Comparison of ENCODE assay signal across 22 mouse cellular contexts in the genomic region with DNA sequence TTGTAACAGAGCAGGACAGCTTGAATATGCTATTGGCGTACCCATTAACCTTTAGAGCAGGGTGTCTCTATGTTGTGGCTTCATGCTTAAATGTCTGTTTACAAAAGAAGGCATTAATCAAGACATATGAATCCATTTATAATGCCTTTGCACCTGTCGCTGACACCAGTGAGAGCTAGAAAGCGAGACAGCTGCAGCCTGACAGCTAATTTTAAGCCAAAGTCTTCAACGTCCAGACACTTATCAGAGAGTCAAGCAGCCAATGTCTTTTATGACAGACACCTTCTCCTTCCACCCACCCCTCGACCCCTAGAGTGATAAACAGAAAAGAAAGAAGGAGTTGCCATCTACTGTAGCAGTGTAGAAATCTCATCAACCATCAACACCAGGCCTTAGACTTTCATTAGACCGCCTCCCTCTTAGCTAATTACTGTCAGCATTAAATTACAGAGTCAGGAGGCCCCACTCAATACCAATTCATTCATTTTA.
DNase-seq lines count a peak whose midpoint lies in the region; ATAC-seq lines count a peak whose summit lies in the region.
"Had no signal": no experiment of that assay in that cellular context is flagged by ENCODE, and none has a peak within 500 bp of the region (broad histone marks: within the 10 kb centered on the region; RNA-seq: fewer than 3 reads in every experiment).

No protein-coding gene starts in this region.

- H3K4me2 ChIP-seq in midbrain, embryonic 13.5 days (replicated peaks) = no peak overlapping the region
- no peak overlapping the region for H3K4me2 ChIP-seq in midbrain, embryonic 11.5 days
- H3K4me2 ChIP-seq in neural tube, embryonic 15.5 days = no peak overlapping the region
- H3K4me2 ChIP-seq: embryonic facial prominence, embryonic 15.5 days; heart, embryonic 15.5 days; limb, embryonic 12.5 days; liver, embryonic 15.5 days had no signal

- no peaks in the 10 kb centered on the region for H3K36me3 ChIP-seq in midbrain, embryonic 13.5 days
- no peaks in the 10 kb centered on the region for H3K36me3 ChIP-seq in midbrain, embryonic 11.5 days (ENCODE audit: control insufficient read depth, insufficient read depth, low read length)
- no peaks in the 10 kb centered on the region for H3K36me3 ChIP-seq in neural tube, embryonic 15.5 days
- H3K36me3 ChIP-seq: embryonic facial prominence, embryonic 15.5 days; heart, embryonic 15.5 days; limb, embryonic 12.5 days; liver, embryonic 15.5 days had no signal

- H3K4me1 ChIP-seq in midbrain, embryonic 13.5 days (replicated peaks) = peaks cover 10% of the 10 kb centered on the region
- 0 out of 2 replicates have a peak, but pooled peaks cover 2% of the 10 kb centered on the region for H3K4me1 ChIP-seq in midbrain, embryonic 11.5 days (ENCODE audit: control insufficient read depth, insufficient read depth, low read length)
- 0 out of 2 replicates have a peak, but pooled peaks cover 4% of the 10 kb centered on the region for H3K4me1 ChIP-seq in neural tube, embryonic 15.5 days
- H3K4me1 ChIP-seq: embryonic facial prominence, embryonic 15.5 days; heart, embryonic 15.5 days; limb, embryonic 12.5 days; liver, embryonic 15.5 days had no signal

- H3K4me3 ChIP-seq in midbrain, embryonic 13.5 days (replicated peaks) = no peak overlapping the region
- H3K4me3 ChIP-seq in midbrain, embryonic 11.5 days (ENCODE audit: low read depth, low read length) = no peak overlapping the region
- no peak overlapping the region for H3K4me3 ChIP-seq in neural tube, embryonic 15.5 days (replicated peaks)
- H3K4me3 ChIP-seq: embryonic facial prominence, embryonic 15.5 days; heart, embryonic 15.5 days; left cerebral cortex, adult 2 months; limb, embryonic 12.5 days; liver, embryonic 15.5 days had no signal

- no peak overlapping the region for H3K27ac ChIP-seq in midbrain, embryonic 13.5 days
- no peak overlapping the region for H3K27ac ChIP-seq in midbrain, embryonic 11.5 days (ENCODE audit: low read depth, low read length)
- no peak overlapping the region for H3K27ac ChIP-seq in neural tube, embryonic 15.5 days (replicated peaks)
- H3K27ac ChIP-seq: embryonic facial prominence, embryonic 15.5 days; heart, embryonic 15.5 days; left cerebral cortex, adult 2 months; limb, embryonic 12.5 days; liver, embryonic 15.5 days had no signal

- DNase-seq in embryo, embryonic 10.5 days (ENCODE audit: low spot score) = peak; percentile 20
- DNase-seq in embryo, embryonic 9.5 days (ENCODE audit: extremely low spot score) = no peak
- DNase-seq in midbrain, embryonic 11.5 days (ENCODE audit: low spot score, missing footprints) = no peak
- DNase-seq in mesoderm, embryonic 11.5 days (ENCODE audit: low read depth, low spot score) = peak; percentile 15
- no peak for DNase-seq in urinary bladder, postnatal 36 days (ENCODE audit: low spot score in 2 of 2)
- no peak for DNase-seq in cerebellum, adult 9-11 months
- DNase-seq: adrenal gland, adult 2 months; cerebellum, adult 11 months; cerebellum, postnatal 36 days; heart, adult 18-20 months; kidney, adult 2 months; kidney, postnatal 14 days; right cerebral cortex, postnatal 25 days; thymus, postnatal 36 days had no signal

- 38% methylated on average over 6 of the region's 6 CpGs for WGBS in midbrain, embryonic 13.5 days
- 57% methylated on average over 6 of the region's 6 CpGs for WGBS in midbrain, embryonic 11.5 days
- WGBS in neural tube, embryonic 15.5 days = 32% methylated on average over 6 of the region's 6 CpGs

- peak; percentile 68 for ATAC-seq in midbrain, embryonic 13.5 days
- ATAC-seq in midbrain, embryonic 11.5 days (ENCODE audit: low FRiP score) = no peak
- peak; percentile 17; the same call in 1 of the 2 replicates for ATAC-seq in neural tube, embryonic 15.5 days (ENCODE audit: low FRiP score)
- ATAC-seq: lung, postnatal 0 days had no signal

- H3K9me3 ChIP-seq in midbrain, embryonic 13.5 days = no peaks in the 10 kb centered on the region
- no peaks in the 10 kb centered on the region for H3K9me3 ChIP-seq in midbrain, embryonic 11.5 days (ENCODE audit: control insufficient read depth, low read length)
- no peaks in the 10 kb centered on the region for H3K9me3 ChIP-seq in neural tube, embryonic 15.5 days (replicated peaks)
- H3K9me3 ChIP-seq: embryonic facial prominence, embryonic 15.5 days; heart, embryonic 15.5 days; limb, embryonic 12.5 days; liver, embryonic 15.5 days had no signal

- H3K9ac ChIP-seq in midbrain, embryonic 13.5 days (replicated peaks) = no peak overlapping the region
- H3K9ac ChIP-seq in midbrain, embryonic 11.5 days (ENCODE audit: low read length) = no peak overlapping the region
- H3K9ac ChIP-seq in neural tube, embryonic 15.5 days (replicated peaks) = no peak overlapping the region
- H3K9ac ChIP-seq: embryonic facial prominence, embryonic 15.5 days; heart, embryonic 15.5 days; limb, embryonic 12.5 days; liver, embryonic 15.5 days had no signal

- no peaks in the 10 kb centered on the region for H3K27me3 ChIP-seq in midbrain, embryonic 13.5 days
- no peaks in the 10 kb centered on the region for H3K27me3 ChIP-seq in midbrain, embryonic 11.5 days (ENCODE audit: control insufficient read depth, insufficient read depth, low read length)
- H3K27me3 ChIP-seq in neural tube, embryonic 15.5 days (replicated peaks) = no peaks in the 10 kb centered on the region
- H3K27me3 ChIP-seq: embryonic facial prominence, embryonic 15.5 days; heart, embryonic 15.5 days; limb, embryonic 12.5 days; liver, embryonic 15.5 days had no signal

Comparison
In these comparisons a context has a peak if more than half of its experiments do, and no peak if none do; other contexts are left out.
1. DNase-seq: peak in embryo, embryonic 10.5 days (single experiment) and mesoderm, embryonic 11.5 days (single experiment); none in embryo, embryonic 9.5 days (single experiment), midbrain, embryonic 11.5 days (single experiment), urinary bladder, postnatal 36 days (0 of 2) and cerebellum, adult 9-11 months (single experiment).